Mouse (Mus musculus) MEL (cell line): ENCODE data around the gene Ezh2. TPM values are rescaled to one million over a fixed set of nuclear protein-coding genes. Genes with fewer than 3 reads are reported as not detected.

Experiments used
- DNase-seq: peaks from one replicate; pipeline ENCODE4 v3.0.0; 2011; ENCODE audit warnings: low read depth, low spot score
- H3K27ac ChIP-seq: 2 replicates; pipeline ENCODE4 v1.5.1; 2012; ENCODE audit warnings: low read depth, mild to moderate bottlenecking, control low read depth, low read length, moderate library complexity; ENCODE audit not compliant: control insufficient read depth
- H3K27me3 ChIP-seq, 2 experiments: fragments of 150-350 bp in 1 of 2; sonication (generic) in 1 of 2; 2 replicates each; pipeline ENCODE4 v1.6.1; 2012; ENCODE audit warnings: low read length in 2 of 2, mild to moderate bottlenecking in 2 of 2, improper control_type of control experiment in 1 of 2, moderate library complexity in 1 of 2; ENCODE audit not compliant: insufficient read depth in 2 of 2, control insufficient read depth in 1 of 2
- H3K36me3 ChIP-seq, 2 experiments: 2 replicates each; pipeline ENCODE4 v1.6.1; 2012 to 2014; ENCODE audit warnings: low read length in 2 of 2, improper control_type of control experiment in 1 of 2, inconsistent platforms in 1 of 2, mild to moderate bottlenecking in 1 of 2; ENCODE audit not compliant: insufficient read depth in 2 of 2, control insufficient read depth in 1 of 2
- H3K4me1 ChIP-seq, 2 experiments: fragments of 150-350 bp in 1 of 2; sonication (generic) in 1 of 2; 2 replicates each; pipeline ENCODE4 v1.6.1; 2012; ENCODE audit warnings: low read length in 2 of 2, improper control_type of control experiment in 1 of 2, mild to moderate bottlenecking in 1 of 2; ENCODE audit not compliant: insufficient read depth in 2 of 2, control insufficient read depth in 1 of 2
- H3K4me3 ChIP-seq, 2 experiments: fragments of 150-350 bp in 1 of 2; sonication (generic) in 1 of 2; 2 replicates each; pipeline ENCODE4 v1.5.1; 2012; ENCODE audit warnings: low read depth in 2 of 2, low read length in 2 of 2, mild to moderate bottlenecking in 2 of 2, moderate library complexity in 2 of 2, control low read depth in 1 of 2, improper control_type of control experiment in 1 of 2; ENCODE audit not compliant: control insufficient read depth in 1 of 2, insufficient read depth in 1 of 2
- H3K79me2 ChIP-seq: 2 replicates; pipeline ENCODE4 v1.6.1; 2012; ENCODE audit warnings: mild to moderate bottlenecking, low read length, moderate library complexity; ENCODE audit not compliant: control insufficient read depth, poor library complexity, insufficient read depth
- H3K9ac ChIP-seq: 2 replicates; pipeline ENCODE4 v1.6.1; 2012; ENCODE audit warnings: low read depth, mild to moderate bottlenecking, control low read depth, low read length, moderate library complexity; ENCODE audit not compliant: control insufficient read depth, poor library complexity, severe bottlenecking
- H3K9me3 ChIP-seq: fragments of 150-350 bp; sonication (generic); replicated peaks from 2 replicates; pipeline ENCODE4 v1.6.1; 2012; ENCODE audit warnings: mild to moderate bottlenecking, low read length, improper control_type of control experiment, moderate library complexity; ENCODE audit not compliant: insufficient read depth
- BHLHE40 ChIP-seq: IDR thresholded peaks from 2 replicates; pipeline ENCODE4 v1.6.1; 2012; ENCODE audit warnings: low read depth, mild to moderate bottlenecking, inconsistent platforms, low read length, improper control_type of control experiment, borderline replicate concordance
- CHD1 ChIP-seq: IDR thresholded peaks from 2 replicates; pipeline ENCODE4 v1.6.1; 2012; ENCODE audit warnings: low read depth, mild to moderate bottlenecking, inconsistent platforms, low read length, improper control_type of control experiment
- CHD2 ChIP-seq: IDR thresholded peaks from 2 replicates; pipeline ENCODE4 v1.6.1; 2011; ENCODE audit warnings: low read length, improper control_type of control experiment
- CTCF ChIP-seq, 3 experiments: IDR thresholded peaks in 2 of 3; conservative IDR thresholded peaks in 1 of 3; 2 replicates each; pipeline ENCODE4 v1.5.1; 2011 to 2012; ENCODE audit warnings: low read length in 3 of 3, low read depth in 2 of 3, mild to moderate bottlenecking in 2 of 3, improper control_type of control experiment in 1 of 3, inconsistent platforms in 1 of 3, mixed read lengths in 1 of 3, moderate library complexity in 1 of 3; ENCODE audit not compliant: control insufficient read depth in 1 of 3, insufficient read depth in 1 of 3, poor library complexity in 1 of 3, severe bottlenecking in 1 of 3
- E2F4 ChIP-seq: IDR thresholded peaks from 2 replicates; pipeline ENCODE4 v1.6.1; 2011; ENCODE audit warnings: low read depth, low read length, improper control_type of control experiment, borderline replicate concordance
- ELF1 ChIP-seq: IDR thresholded peaks from 2 replicates; pipeline ENCODE4 v1.6.1; 2014; ENCODE audit warnings: low read depth, mild to moderate bottlenecking, inconsistent platforms, low read length, improper control_type of control experiment, moderate library complexity
- EP300 ChIP-seq, 2 experiments: IDR thresholded peaks; 2 replicates each; pipeline ENCODE4 v1.6.1; 2011; ENCODE audit warnings: improper control_type of control experiment in 2 of 2, low read length in 2 of 2, low read depth in 1 of 2, mild to moderate bottlenecking in 1 of 2
- GABPA ChIP-seq: IDR thresholded peaks from 2 replicates; pipeline ENCODE4 v1.6.1; 2012; ENCODE audit warnings: low read depth, mild to moderate bottlenecking, inconsistent platforms, low read length, improper control_type of control experiment, moderate library complexity
- HCFC1 ChIP-seq: IDR thresholded peaks from 2 replicates; pipeline ENCODE4 v1.6.1; 2012; ENCODE audit warnings: low read depth, mild to moderate bottlenecking, inconsistent platforms, low read length, improper control_type of control experiment, moderate library complexity
- JUND ChIP-seq: IDR thresholded peaks from 2 replicates; pipeline ENCODE4 v1.6.1; 2011; ENCODE audit warnings: low read depth, mild to moderate bottlenecking, improper control_type of control experiment, low read length
- KAT2A ChIP-seq: conservative IDR thresholded peaks from 2 replicates; pipeline ENCODE4 v1.6.1; 2012; ENCODE audit warnings: low read depth, low read length, improper control_type of control experiment, inconsistent platforms
- MAFK ChIP-seq: IDR thresholded peaks from 2 replicates; pipeline ENCODE4 v1.6.1; 2011; ENCODE audit warnings: low read depth, mild to moderate bottlenecking, low read length, improper control_type of control experiment, borderline replicate concordance
- MAX ChIP-seq: IDR thresholded peaks from 2 replicates; pipeline ENCODE4 v1.6.1; 2011; ENCODE audit warnings: low read length, improper control_type of control experiment
- MAZ ChIP-seq: IDR thresholded peaks from 2 replicates; pipeline ENCODE4 v1.6.1; 2012; ENCODE audit warnings: low read depth, mild to moderate bottlenecking, inconsistent platforms, low read length, improper control_type of control experiment
- MEF2A ChIP-seq: IDR thresholded peaks from 2 replicates; pipeline ENCODE4 v1.6.1; 2014; ENCODE audit warnings: low read depth, mild to moderate bottlenecking, inconsistent platforms, low read length, improper control_type of control experiment; ENCODE audit not compliant: poor library complexity, insufficient replicate concordance, severe bottlenecking; ENCODE audit errors: extremely low read depth
- MXI1 ChIP-seq: IDR thresholded peaks from 2 replicates; pipeline ENCODE4 v1.6.1; 2011; ENCODE audit warnings: mild to moderate bottlenecking, low read depth, low read length, improper control_type of control experiment
- MYB ChIP-seq: IDR thresholded peaks from 2 replicates; pipeline ENCODE4 v1.6.1; 2011; ENCODE audit warnings: mild to moderate bottlenecking, low read depth, low read length, improper control_type of control experiment
- MYC ChIP-seq: IDR thresholded peaks from 2 replicates; pipeline ENCODE4 v1.6.1; 2011; ENCODE audit warnings: low read depth, mild to moderate bottlenecking, low read length, improper control_type of control experiment, moderate library complexity
- NELFE ChIP-seq: IDR thresholded peaks from 2 replicates; pipeline ENCODE4 v1.6.1; 2011; ENCODE audit warnings: low read depth, low read length, improper control_type of control experiment
- POLR2A ChIP-seq, 2 experiments: IDR thresholded peaks; 2 replicates each; pipeline ENCODE4 v1.6.1; 2011 to 2012; ENCODE audit warnings: low read length in 2 of 2, mild to moderate bottlenecking in 2 of 2, control low read depth in 1 of 2, improper control_type of control experiment in 1 of 2, low read depth in 1 of 2, moderate library complexity in 1 of 2; ENCODE audit not compliant: control insufficient read depth in 1 of 2, insufficient read depth in 1 of 2, poor library complexity in 1 of 2
- POLR2AphosphoS2 ChIP-seq: IDR thresholded peaks from 2 replicates; pipeline ENCODE4 v1.6.1; 2011; ENCODE audit warnings: low read length, improper control_type of control experiment
- POLR2AphosphoS5 ChIP-seq: IDR thresholded peaks from 2 replicates; pipeline ENCODE4 v1.6.1; 2012; ENCODE audit warnings: low read depth, borderline replicate concordance, mild to moderate bottlenecking, inconsistent platforms, low read length, moderate library complexity, mixed read lengths
- RAD21 ChIP-seq: IDR thresholded peaks from 2 replicates; pipeline ENCODE4 v1.6.1; 2011; ENCODE audit warnings: mild to moderate bottlenecking, low read depth, low read length, improper control_type of control experiment
- RCOR1 ChIP-seq: IDR thresholded peaks from 2 replicates; pipeline ENCODE4 v1.6.1; 2012; ENCODE audit warnings: low read depth, mild to moderate bottlenecking, inconsistent platforms, low read length, improper control_type of control experiment
- SIN3A ChIP-seq: IDR thresholded peaks from 2 replicates; pipeline ENCODE4 v1.6.1; 2012; ENCODE audit warnings: low read length, improper control_type of control experiment, inconsistent platforms
- SMC3 ChIP-seq: IDR thresholded peaks from 2 replicates; pipeline ENCODE4 v1.6.1; 2011; ENCODE audit warnings: low read depth, low read length, improper control_type of control experiment
- TAL1 ChIP-seq: IDR thresholded peaks from 2 replicates; pipeline ENCODE4 v1.6.1; 2012; ENCODE audit warnings: mild to moderate bottlenecking, inconsistent platforms, low read length, moderate library complexity, mixed read lengths
- TBP ChIP-seq: IDR thresholded peaks from 2 replicates; pipeline ENCODE4 v1.8.0; 2011; ENCODE audit warnings: low read depth, low read length, improper control_type of control experiment
- TCF12 ChIP-seq: IDR thresholded peaks from 2 replicates; pipeline ENCODE4 v1.6.1; 2014; ENCODE audit warnings: low read depth, mild to moderate bottlenecking, inconsistent platforms, low read length, improper control_type of control experiment, moderate library complexity
- UBTF ChIP-seq: IDR thresholded peaks from 2 replicates; pipeline ENCODE4 v1.6.1; 2012; ENCODE audit warnings: low read depth, mild to moderate bottlenecking, inconsistent platforms, low read length, improper control_type of control experiment, moderate library complexity, borderline replicate concordance; ENCODE audit not compliant: insufficient read depth
- USF2 ChIP-seq, 2 experiments: IDR thresholded peaks; 2 replicates each; pipeline ENCODE4 v1.6.1; 2011 to 2012; ENCODE audit warnings: improper control_type of control experiment in 2 of 2, low read length in 2 of 2, borderline replicate concordance in 1 of 2, inconsistent platforms in 1 of 2, low read depth in 1 of 2, mild to moderate bottlenecking in 1 of 2; ENCODE audit not compliant: insufficient read depth in 1 of 2
- ZC3H11A ChIP-seq: IDR thresholded peaks from 2 replicates; pipeline ENCODE4 v1.6.1; 2012; ENCODE audit warnings: low read depth, mild to moderate bottlenecking, inconsistent platforms, low read length, improper control_type of control experiment
- ZKSCAN1 ChIP-seq: IDR thresholded peaks from 2 replicates; pipeline ENCODE4 v1.6.1; 2012; ENCODE audit warnings: low read depth, mild to moderate bottlenecking, inconsistent platforms, low read length, improper control_type of control experiment, moderate library complexity
- ZMIZ1 ChIP-seq: IDR thresholded peaks from 2 replicates; pipeline ENCODE4 v1.6.1; 2012; ENCODE audit warnings: low read depth, mild to moderate bottlenecking, inconsistent platforms, low read length, improper control_type of control experiment, moderate library complexity
- ZNF384 ChIP-seq: IDR thresholded peaks from 2 replicates; pipeline ENCODE4 v1.6.1; 2012; ENCODE audit warnings: low read depth, mild to moderate bottlenecking, inconsistent platforms, low read length, improper control_type of control experiment
- polyA plus RNA-seq, 2 experiments: library from polyadenylated mRNA; stranded (reverse) in 1 of 2; unstranded in 1 of 2; fragments of >175 nt in 1 of 2; fragments of >200 nt in 1 of 2; gene quantifications; 2 replicates each; pipeline versions ENCODE4 v1.2.1 to v1.2.4; 2012; ENCODE audit warnings: low replicate concordance in 2 of 2, low read depth in 1 of 2; ENCODE audit not compliant: insufficient read length in 2 of 2, insufficient read depth in 1 of 2, missing spikeins in 1 of 2
- total RNA-seq: library from RNA; depleted of rRNA; stranded (reverse); fragments of 300-350 nt; gene quantifications from 2 replicates; pipeline ENCODE4 v1.2.3, GENCODE M21; 2012; rRNA removed

Ezh2 gene
- total RNA-seq, result 30.9 and 35.4 TPM in 2 replicates
- polyA plus RNA-seq, result 1,000 to 10,000 TPM in 1 of 2 experiments, 10 to 100 TPM in 1; 82.6 to 1,353 TPM

DNA sequence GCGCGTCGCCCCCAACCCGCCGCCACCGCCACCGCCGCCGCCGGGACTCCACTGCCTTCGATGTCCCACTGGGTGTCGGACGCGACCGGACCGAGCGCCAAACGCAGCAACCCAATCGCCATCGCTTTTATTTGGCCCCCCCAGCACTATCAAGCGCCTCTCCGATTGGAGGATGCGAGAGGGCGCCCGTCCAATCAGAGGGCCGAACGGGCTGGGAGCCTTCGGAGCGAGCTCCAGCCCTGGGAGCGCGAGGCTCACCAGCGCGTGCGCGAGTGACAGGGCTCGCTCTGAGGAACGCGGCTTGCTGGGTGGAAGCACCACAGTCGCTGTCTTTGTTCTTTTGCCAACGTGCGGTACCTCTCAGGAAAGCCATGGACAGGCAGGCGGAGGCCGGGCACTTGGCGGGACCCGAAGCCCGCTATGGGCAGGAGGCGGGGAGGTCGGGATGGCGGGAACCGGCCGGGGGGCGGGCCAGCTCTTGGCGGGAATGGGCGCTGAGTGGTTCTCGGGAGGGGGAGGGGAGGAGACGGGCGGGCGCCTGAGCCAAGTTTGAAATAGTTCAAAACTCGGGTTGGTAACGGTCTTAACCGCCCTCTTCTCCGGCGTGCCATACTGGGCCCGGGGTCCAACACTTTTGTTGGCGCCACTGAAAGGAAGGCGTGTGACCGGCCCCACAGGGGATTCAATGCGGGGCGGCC lies at the start of gene Ezh2:
Gene Ezh2 (minus strand): TSS at position 416 of the 698 bp plus-strand sequence.
- Histone ChIP-seq H3K79me2 (peaks cover 38% of the 10 kb centered on the region), H3K27ac (peak within 1 kb of the TSS; percentile 98), H3K36me3 (peaks cover 0 to 23% of the 10 kb centered on the region in 2 experiments; a peak in 2 of 4 replicates), H3K27me3 (no peaks in the 10 kb centered on the region), H3K9me3 (no peaks in the 10 kb centered on the region), H3K9ac (peak within 1 kb of the TSS; percentile 100), H3K4me3 (peak within 1 kb of the TSS; percentile 87 to 92), H3K4me1 (peaks cover 0 to 11% of the 10 kb centered on the region in 2 experiments; a peak in 3 of 4 replicates)
- DNase-seq, result peak; percentile 97
- no peak for TF ChIP-seq MEF2A
- TF ChIP-seq POLR2AphosphoS5, result no peak
- TF ChIP-seq MAFK, result no peak
- no peak for TF ChIP-seq RCOR1
- TF ChIP-seq TAL1, result no peak
- no peak for TF ChIP-seq CHD1
- TF ChIP-seq CTCF (IDR thresholded peaks at IDR 0.05 in 2 of 3, conservative IDR thresholded peaks at IDR 0.05 in 1 of 3; ENCODE audit: control insufficient read depth in 1 of 3, insufficient read depth in 1 of 3, low read depth in 2 of 3, low read length in 3 of 3, poor library complexity in 1 of 3, severe bottlenecking in 1 of 3), result no peak
- no peak for TF ChIP-seq ZKSCAN1
- TF ChIP-seq MAZ, result peak; percentile 94; the same call in 1 of the 2 replicates
- TF ChIP-seq MYC, result peak; percentile 83
- TF ChIP-seq SMC3, result no peak
- TF ChIP-seq CHD2, result no peak; the same call in 1 of the 2 replicates
- peak; percentile 86 for TF ChIP-seq MAX
- peak; percentile 86 to 88 for TF ChIP-seq POLR2A (IDR thresholded peaks at IDR 0.05; ENCODE audit: control insufficient read depth in 1 of 2, insufficient read depth in 1 of 2, low read depth in 1 of 2, low read length in 2 of 2, poor library complexity in 1 of 2)
- TF ChIP-seq SIN3A, result no peak; the same call in none of the 2 replicates
- no peak for TF ChIP-seq BHLHE40
- TF ChIP-seq NELFE, result peak; percentile 65
- no peak for TF ChIP-seq UBTF
- TF ChIP-seq TBP, result peak; percentile 74
- TF ChIP-seq E2F4, result peak; percentile 96; the same call in 1 of the 2 replicates
- peak; percentile 94 for TF ChIP-seq MYB
- TF ChIP-seq EP300 (IDR thresholded peaks at IDR 0.05; ENCODE audit: low read depth in 1 of 2, low read length in 2 of 2), result peak in 1 of 2 experiments; percentile 57; a peak in 2 of 4 replicates
- peak; percentile 84 for TF ChIP-seq ZMIZ1
- TF ChIP-seq ELF1, result no peak
- no peak for TF ChIP-seq GABPA
- peak; percentile 54; the same call in 1 of the 2 replicates for TF ChIP-seq MXI1
- no peak for TF ChIP-seq JUND
- peak; percentile 67; the same call in 1 of the 2 replicates for TF ChIP-seq POLR2AphosphoS2
- TF ChIP-seq USF2 (IDR thresholded peaks at IDR 0.05; ENCODE audit: borderline replicate concordance in 1 of 2, insufficient read depth in 1 of 2, low read depth in 1 of 2, low read length in 2 of 2), result no peak
- peak; percentile 63; the same call in 1 of the 2 replicates for TF ChIP-seq TCF12
- TF ChIP-seq RAD21, result no peak
- no peak for TF ChIP-seq ZC3H11A
- TF ChIP-seq KAT2A, result peak; percentile 42; the same call in 1 of the 2 replicates
- TF ChIP-seq HCFC1, result peak; percentile 80
- no peak for TF ChIP-seq ZNF384
